Mouse (Mus musculus) cerebellum, adult 8-10 months (tissue): ENCODE data around the gene Lrrtm4.

Source experiments
- DNase-seq: peaks from one replicate; pipeline ENCODE4 v3.0.0; 2022

Gene Lrrtm4

GRCm38 (mm10) chr6:80760641-80761204 is 742.0 kb downstream of the Lrrtm4 start:
- DNase-seq: no peak

GRCm38 (mm10) chr6:80786282-80786681 is 767.6 kb downstream of the Lrrtm4 start:
- DNase-seq: no peak

DNA sequence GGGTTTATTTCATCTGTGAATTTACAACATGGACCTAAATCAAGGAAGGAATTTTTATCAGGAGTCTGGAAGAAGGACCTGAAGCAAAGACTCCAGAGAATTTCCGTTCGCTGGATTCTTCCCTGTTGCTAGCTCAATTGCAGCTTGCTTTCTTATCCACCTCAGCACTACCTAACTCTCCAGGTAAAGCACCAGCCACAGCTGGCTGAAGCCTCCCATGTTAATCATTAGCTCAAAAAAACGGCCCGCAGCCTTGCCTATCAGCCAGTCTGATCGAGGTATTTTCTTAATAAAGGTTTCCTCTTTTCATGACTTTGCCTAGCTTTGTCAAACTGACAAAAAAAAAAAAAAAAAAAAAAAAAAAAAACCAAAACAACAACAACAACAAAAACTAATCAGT is 805.1 kb downstream of the Lrrtm4 start:
- DNase-seq: no peak

DNA sequence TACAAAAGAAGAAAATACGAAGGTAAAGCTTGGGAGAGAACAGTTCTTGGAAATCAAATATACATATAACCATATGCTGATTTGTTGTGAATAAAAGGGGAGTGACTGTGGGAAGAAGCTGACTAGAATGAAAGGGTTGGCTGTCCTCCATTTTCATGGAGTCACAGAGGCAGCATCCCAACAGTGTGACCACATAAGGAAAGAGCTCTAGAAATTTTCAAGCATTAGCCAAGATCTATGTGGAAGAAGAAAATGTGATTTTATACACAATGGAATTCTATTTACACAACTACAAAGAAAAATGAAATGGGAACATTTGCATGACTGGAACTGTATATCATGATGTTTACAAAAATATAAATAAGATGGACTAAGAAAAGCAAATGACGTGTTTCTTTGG is 821.1 kb downstream of the Lrrtm4 start:
- no peak for DNase-seq

GRCm38 (mm10) chr6:80845294-80845693 is 826.6 kb downstream of the Lrrtm4 start:
- no peak for DNase-seq

DNA sequence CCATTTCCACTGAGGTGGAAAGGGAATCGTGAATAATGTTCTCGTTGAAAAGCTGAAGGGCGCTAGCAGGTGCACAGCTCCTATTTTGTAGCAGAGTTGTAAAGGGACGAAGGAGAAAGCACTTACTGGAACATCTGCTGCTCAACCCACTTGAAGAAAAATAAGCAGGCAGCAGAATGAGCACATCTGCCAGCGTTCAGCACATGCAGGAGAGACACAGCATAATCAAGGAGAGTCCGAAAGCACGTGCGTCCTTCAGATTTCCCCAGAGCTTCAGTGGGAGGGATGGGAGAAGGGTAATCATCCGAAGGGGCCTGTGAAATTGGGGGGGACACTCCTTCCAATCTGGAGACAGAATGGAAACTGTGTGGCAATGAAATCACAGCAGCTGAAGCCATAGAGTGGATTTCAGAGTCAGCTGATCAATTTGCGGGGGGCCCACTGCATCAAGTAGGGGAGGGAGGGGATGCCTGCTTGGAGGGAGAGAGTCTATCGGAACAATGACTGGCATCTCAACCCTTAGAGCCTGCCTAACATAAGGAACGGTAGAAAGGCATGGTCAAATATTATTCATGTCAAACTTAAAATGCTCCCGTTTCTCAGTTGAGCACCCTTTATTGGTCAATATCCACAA is 838.4 kb downstream of the Lrrtm4 start:
- DNase-seq: no peak
